Mouse (Mus musculus): ENCODE measurements around the gene Kif26a. TPM values are rescaled to one million over a fixed set of nuclear protein-coding genes. Genes with fewer than 3 reads are reported as not detected.
A peak's percentile ranks its signal among the peaks of the same experiment; 100 is the strongest.

Gene Kif26a
- polyA plus RNA-seq, 1 experiment from 2014 or later = 4.4 TPM

DNA sequence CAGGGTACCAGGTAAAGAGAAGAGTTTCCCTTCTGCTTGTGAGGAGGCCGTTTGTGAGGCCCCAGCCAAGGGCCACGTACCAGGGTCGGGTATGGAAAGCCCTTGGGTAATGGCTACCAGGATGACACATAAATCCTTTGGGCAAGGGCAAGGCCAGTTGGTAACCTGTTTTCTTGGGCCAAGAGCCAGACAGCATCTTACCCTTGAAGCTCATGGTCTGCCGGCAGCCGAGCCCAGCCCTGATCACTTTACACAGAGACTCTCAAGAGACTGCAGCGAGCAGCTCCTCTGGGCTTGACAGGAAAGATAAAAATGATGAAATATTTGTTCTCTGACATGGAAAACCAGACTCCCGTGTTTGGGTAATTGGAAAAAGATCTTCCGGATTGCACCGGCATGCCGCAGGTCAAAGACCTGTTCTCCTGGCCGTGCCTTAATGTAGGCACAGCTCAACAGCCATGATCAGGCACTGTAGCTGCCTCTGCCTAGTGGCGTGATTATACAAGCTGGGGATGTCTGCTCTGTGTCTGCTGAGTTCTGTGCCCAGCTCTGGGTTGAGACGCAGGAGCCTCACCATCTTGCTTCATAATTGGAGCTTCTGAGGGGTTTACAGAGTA lies 77.8 kb downstream of the Kif26a start:
- H3K4me1 ChIP-seq (ENCODE audit: insufficient read depth, low read length) = peaks cover 5% of the 10 kb centered on the region
- 25% methylated on average over 13 of the region's 13 CpGs for WGBS
- H3K4me3 ChIP-seq (ENCODE audit: low read length) = no peak overlapping the region
- no peaks in the 10 kb centered on the region for H3K9me3 ChIP-seq (ENCODE audit: low read length)
- H3K27ac ChIP-seq (ENCODE audit: low read length) = no peak overlapping the region
- H3K27me3 ChIP-seq (ENCODE audit: insufficient read depth, low read length) = peaks cover 21% of the 10 kb centered on the region; the same call in 1 of the 2 replicates
- ATAC-seq (ENCODE audit: low FRiP score, low TSS enrichment) = peak; percentile 78
- H3K9ac ChIP-seq (replicated peaks; ENCODE audit: low read length) = no peak overlapping the region
- H3K4me2 ChIP-seq (replicated peaks; ENCODE audit: low read depth, low read length) = no peak overlapping the region
- no peaks in the 10 kb centered on the region for H3K36me3 ChIP-seq (ENCODE audit: insufficient read depth, low read length)

DNA sequence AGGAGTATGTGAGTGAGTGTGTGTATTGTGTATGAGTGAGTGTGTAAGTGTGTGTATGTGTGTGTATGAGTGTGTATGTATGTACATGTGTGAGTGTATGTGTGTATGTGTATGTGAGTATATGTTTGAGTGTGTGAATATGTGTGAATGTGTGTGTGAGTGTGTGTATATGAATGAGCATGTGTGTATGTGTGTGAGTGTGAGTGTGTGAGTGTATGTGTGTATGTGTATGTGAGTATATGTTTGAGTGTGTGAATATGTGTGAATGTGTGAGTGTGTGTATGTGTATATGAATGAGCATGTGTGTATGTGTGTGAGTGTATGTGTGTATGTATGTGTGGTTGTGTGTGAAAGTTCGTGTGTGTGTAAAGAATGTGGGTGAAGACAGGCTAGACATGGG lies 80.2 kb downstream of the Kif26a start:
- Histone ChIP-seq H3K4me2 (replicated peaks; ENCODE audit: low read depth, low read length) (no peak overlapping the region), H3K4me3 (ENCODE audit: low read length) (no peak overlapping the region), H3K4me1 (ENCODE audit: insufficient read depth, low read length) (peaks cover 5% of the 10 kb centered on the region), H3K9me3 (ENCODE audit: low read length) (no peaks in the 10 kb centered on the region), H3K36me3 (ENCODE audit: insufficient read depth, low read length) (no peaks in the 10 kb centered on the region), H3K27me3 (ENCODE audit: insufficient read depth, low read length) (peaks cover 18% of the 10 kb centered on the region; the same call in 1 of the 2 replicates), H3K9ac (replicated peaks; ENCODE audit: low read length) (no peak overlapping the region), H3K27ac (ENCODE audit: low read length) (no peak overlapping the region)
- 81% methylated on average over 1 of the region's 1 CpGs for WGBS
- ATAC-seq (ENCODE audit: low FRiP score, low TSS enrichment) = no peak

DNA sequence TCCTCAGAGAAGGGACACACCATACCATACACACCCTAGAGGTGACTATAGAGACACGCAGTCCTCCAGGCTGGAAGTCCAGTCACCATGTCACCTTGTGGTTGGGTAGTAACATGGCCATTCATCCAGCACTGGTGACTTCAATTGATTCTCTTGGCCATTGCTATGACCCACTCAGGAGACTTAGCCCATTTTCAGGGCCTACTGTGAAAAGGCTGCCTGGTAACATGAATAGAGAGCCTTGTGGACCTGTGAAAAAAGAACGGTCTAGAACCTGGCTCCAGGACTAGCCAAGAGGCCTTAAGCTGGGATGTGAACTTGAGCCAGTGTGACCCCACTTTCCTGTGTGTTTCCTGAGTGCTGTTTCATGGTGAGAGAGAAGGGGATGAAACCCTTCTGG lies 80.6 kb downstream of the Kif26a start:
- ATAC-seq (ENCODE audit: low FRiP score, low TSS enrichment) = no peak
- 91% methylated on average over 2 of the region's 2 CpGs for WGBS
- H3K4me1 ChIP-seq (ENCODE audit: insufficient read depth, low read length) = peaks cover 5% of the 10 kb centered on the region

DNA sequence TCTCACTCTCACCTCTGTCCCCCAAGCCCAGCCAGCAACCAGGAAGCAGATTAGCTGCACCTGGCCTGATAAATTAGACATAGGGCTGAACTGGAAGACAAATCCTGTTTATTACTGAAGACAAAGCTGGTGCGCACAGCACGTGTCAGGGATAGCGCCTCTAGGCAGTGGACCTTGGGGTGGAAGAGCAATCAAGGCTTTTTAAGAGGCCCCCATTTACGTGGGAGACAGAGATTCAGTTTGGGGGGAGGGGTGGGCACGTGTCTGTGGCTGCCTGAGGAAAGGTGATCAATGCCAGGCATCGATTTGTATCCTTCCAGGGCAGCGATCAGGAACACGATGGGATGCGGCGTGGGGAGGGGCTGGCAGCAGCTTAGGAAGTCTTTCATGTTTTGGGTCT lies 83.1 kb downstream of the Kif26a start:
- 57% methylated on average over 10 of the region's 10 CpGs for WGBS
- ATAC-seq (ENCODE audit: low FRiP score, low TSS enrichment) = no peak
- Histone ChIP-seq H3K4me1 (ENCODE audit: insufficient read depth, low read length) (peaks cover 9% of the 10 kb centered on the region), H3K36me3 (ENCODE audit: insufficient read depth, low read length) (no peaks in the 10 kb centered on the region), H3K27me3 (ENCODE audit: insufficient read depth, low read length) (no peaks in the 10 kb centered on the region), H3K9me3 (ENCODE audit: low read length) (no peaks in the 10 kb centered on the region), H3K9ac (replicated peaks; ENCODE audit: low read length) (no peak overlapping the region), H3K27ac (ENCODE audit: low read length) (no peak overlapping the region), H3K4me3 (ENCODE audit: low read length) (no peak overlapping the region), H3K4me2 (replicated peaks; ENCODE audit: low read depth, low read length) (no peak overlapping the region)

More for the DNA sequence above, 80.6 kb downstream of the Kif26a start:
- no peaks in the 10 kb centered on the region for H3K36me3 ChIP-seq (ENCODE audit: insufficient read depth, low read length)
- H3K4me2 ChIP-seq (replicated peaks; ENCODE audit: low read depth, low read length) = no peak overlapping the region
- H3K27ac ChIP-seq (ENCODE audit: low read length) = no peak overlapping the region
- H3K4me3 ChIP-seq (ENCODE audit: low read length) = no peak overlapping the region
- peaks cover 16% of the 10 kb centered on the region; the same call in 1 of the 2 replicates for H3K27me3 ChIP-seq (ENCODE audit: insufficient read depth, low read length)
- no peaks in the 10 kb centered on the region for H3K9me3 ChIP-seq (ENCODE audit: low read length)
- no peak overlapping the region for H3K9ac ChIP-seq (replicated peaks; ENCODE audit: low read length)

DNA sequence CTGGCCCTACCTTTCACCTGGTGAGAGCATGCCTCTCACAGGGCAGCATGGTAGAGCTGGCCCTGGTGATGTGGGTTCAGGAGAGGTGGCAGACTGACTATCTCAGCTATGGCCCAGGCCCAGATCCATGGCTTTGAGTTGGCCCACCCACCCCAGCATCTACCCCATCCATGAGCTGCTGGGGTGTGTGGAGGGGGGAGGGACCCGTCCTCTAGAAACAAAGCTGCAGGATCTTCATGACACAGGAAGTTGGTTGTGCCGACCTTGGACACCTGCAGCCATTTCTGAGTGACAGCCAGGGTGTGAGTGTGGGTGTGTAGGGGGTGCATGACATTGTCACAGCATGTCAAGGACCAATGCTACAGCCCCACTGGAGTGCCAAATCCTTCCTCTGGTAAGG lies 84.2 kb downstream of the Kif26a start:
- Histone ChIP-seq H3K27ac (ENCODE audit: low read length) (no peak overlapping the region), H3K36me3 (ENCODE audit: insufficient read depth, low read length) (no peaks in the 10 kb centered on the region), H3K9ac (replicated peaks; ENCODE audit: low read length) (no peak overlapping the region), H3K4me1 (ENCODE audit: insufficient read depth, low read length) (peaks cover 6% of the 10 kb centered on the region; the same call in 1 of the 2 replicates), H3K27me3 (ENCODE audit: insufficient read depth, low read length) (no peaks in the 10 kb centered on the region), H3K9me3 (ENCODE audit: low read length) (no peaks in the 10 kb centered on the region), H3K4me2 (replicated peaks; ENCODE audit: low read depth, low read length) (no peak overlapping the region), H3K4me3 (ENCODE audit: low read length) (no peak overlapping the region)
- WGBS = 37% methylated on average over 2 of the region's 2 CpGs
- ATAC-seq (ENCODE audit: low FRiP score, low TSS enrichment) = no peak

MicroRNA genes within 50 kb of the gene (microRNA counts, 519-probe panel; counts per million panel counts)
- microRNA mmu-miR-203 = 3,099 counts per million, percentile 72 among the panel's probes with 10 or more counts

Small RNA genes lying within 50 kb of the gene (microRNA-seq; reads per million reads assigned to microRNA genes)
- gene Mir203 (1,884 reads per million, percentile 85 among the genes with 10 or more reads in this experiment), gene Mir3073a (not detected), gene Mir3073b (not detected)

Other genes starting within 250 kb of the Kif26a start
- gene Ppp1r13b, start 238.1 kb upstream of the Kif26a start, polyA plus RNA-seq (2015; fragmentation: Nextera tagmentation; extraction: Ambion mirVana) = 7.4 and 14.7 TPM in 2 replicates
- gene Atp5mpl, start 179.2 kb upstream of the Kif26a start, polyA plus RNA-seq (2015; fragmentation: Nextera tagmentation; extraction: Ambion mirVana) = 713 and 717 TPM in 2 replicates
- gene Tdrd9, start 174.6 kb upstream of the Kif26a start, polyA plus RNA-seq (2015; fragmentation: Nextera tagmentation; extraction: Ambion mirVana) = 0.45 and 0.75 TPM in 2 replicates
- gene Rd3l, start 164.9 kb upstream of the Kif26a start, polyA plus RNA-seq (2015; fragmentation: Nextera tagmentation; extraction: Ambion mirVana) = not detected in 2 replicates
- 3.7 TPM in 2 replicates for gene Aspg, start 39.5 kb upstream of the Kif26a start, polyA plus RNA-seq (2015; fragmentation: Nextera tagmentation; extraction: Ambion mirVana)